Mouse (Mus musculus) brain, adult 2 months (tissue): ENCODE measurements around the gene Stap2.

Experiments used
- DNase-seq: peaks from one replicate; pipeline ENCODE4 v3.0.0; 2011; ENCODE audit warnings: low read depth, low spot score

Gene Stap2

GRCm38 (mm10) chr17:56005415-56006061, at the start of gene Stap2, which contains the start of gene Mpnd:
Stap2 (minus strand) TSS chr17:56005584.
Mpnd (plus strand) TSS chr17:56005711.
- peak; percentile 96 for DNase-seq

GRCm38 (mm10) chr17:56054938-56055337, 49.6 kb upstream of the Stap2 start:
- DNase-seq = no peak

GRCm38 (mm10) chr17:56051369-56051768, 46.0 kb upstream of the Stap2 start:
- DNase-seq = no peak

- no peak for DNase-seq
These were observed 35.4 kb upstream of the Stap2 start for GRCm38 (mm10) chr17:56040857-56041163.

GRCm38 (mm10) chr17:56040030-56040856, 34.9 kb upstream of the Stap2 start, which contains the start of gene Chaf1a:
Chaf1a (plus strand) TSS chr17:56040439.
- peak; percentile 99 for DNase-seq

GRCm38 (mm10) chr17:56039345-56039744, 34.0 kb upstream of the Stap2 start:
- DNase-seq = no peak

- no peak for DNase-seq
These were observed 33.3 kb upstream of the Stap2 start for GRCm38 (mm10) chr17:56038583-56039261.

GRCm38 (mm10) chr17:56036901-56037287, 31.5 kb upstream of the Stap2 start:
- DNase-seq = no peak

GRCm38 (mm10) chr17:56036176-56036900, 31.0 kb upstream of the Stap2 start, which contains the start of gene Sh3gl1:
Sh3gl1 (minus strand) TSS chr17:56036635.
- peak; percentile 99 for DNase-seq

- DNase-seq = no peak
These were observed 29.8 kb upstream of the Stap2 start for GRCm38 (mm10) chr17:56035216-56035615.

- no peak for DNase-seq
These were observed 29.3 kb upstream of the Stap2 start for GRCm38 (mm10) chr17:56034726-56035100.

- DNase-seq = no peak
These were observed 28.8 kb upstream of the Stap2 start for GRCm38 (mm10) chr17:56034040-56034725.

- no peak for DNase-seq
These were observed 27.4 kb upstream of the Stap2 start for GRCm38 (mm10) chr17:56032831-56033230.

- no peak for DNase-seq
These were observed 26.8 kb upstream of the Stap2 start for GRCm38 (mm10) chr17:56032127-56032733.

- DNase-seq = no peak
These were observed 26.0 kb upstream of the Stap2 start for GRCm38 (mm10) chr17:56031431-56031830.

GRCm38 (mm10) chr17:56030919-56031318, 25.5 kb upstream of the Stap2 start:
- DNase-seq = peak; percentile 62

- peak; percentile 27 for DNase-seq
These were observed 25.0 kb upstream of the Stap2 start for GRCm38 (mm10) chr17:56030238-56030870.

- DNase-seq = peak; percentile 84
These were observed 22.5 kb upstream of the Stap2 start for GRCm38 (mm10) chr17:56027801-56028441.

- no peak for DNase-seq
These were observed 21.5 kb upstream of the Stap2 start for GRCm38 (mm10) chr17:56026881-56027280.

- no peak for DNase-seq
These were observed 20.9 kb upstream of the Stap2 start for GRCm38 (mm10) chr17:56026303-56026702.
